Mouse (Mus musculus): ENCODE results near the gene Nid2.

The Nid2 gene

GRCm38 (mm10) chr14:19746232-19746631 lies 4.8 kb upstream of the Nid2 start:
- no peak for DNase-seq

DNA sequence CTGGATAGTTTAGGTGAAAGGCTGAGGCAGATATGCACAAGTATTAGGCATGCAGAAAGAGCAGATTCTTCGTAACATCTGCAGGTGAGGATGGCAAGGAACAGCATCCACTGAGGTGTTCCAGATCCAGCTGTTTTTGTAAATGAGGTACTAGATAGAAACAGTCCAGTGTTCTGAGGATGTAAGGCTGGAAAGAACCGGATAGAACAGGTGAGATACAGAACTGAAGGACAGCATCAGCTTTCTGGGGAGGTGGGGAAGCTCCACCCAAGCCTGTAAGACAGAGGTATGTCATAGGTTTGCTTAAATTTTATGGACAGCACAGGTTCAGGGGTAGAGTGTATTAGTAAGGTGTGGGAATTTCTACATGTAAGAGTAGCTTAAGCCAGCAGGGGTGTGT lies 4.3 kb upstream of the Nid2 start:
- DNase-seq = no peak

DNA sequence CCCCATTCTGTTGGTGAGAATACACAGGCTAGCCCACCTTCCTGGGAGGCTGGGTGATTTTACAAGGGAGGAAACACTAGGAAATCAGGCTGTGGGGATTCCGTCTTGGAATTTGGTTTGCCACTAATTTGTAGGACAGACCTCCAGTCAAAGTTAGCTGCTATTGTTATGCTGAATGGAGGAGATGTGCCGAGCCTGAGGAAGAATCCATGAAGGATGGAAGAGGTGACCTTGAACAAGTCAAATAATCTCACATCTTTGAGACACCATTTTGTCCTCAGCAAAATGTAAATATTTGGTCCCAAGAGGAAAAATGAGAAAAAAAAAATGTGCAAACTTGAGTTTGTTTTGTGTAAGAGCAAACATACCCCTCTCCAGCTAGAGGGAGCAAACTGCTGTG lies 1.3 kb upstream of the Nid2 start:
- no peak for DNase-seq

DNA sequence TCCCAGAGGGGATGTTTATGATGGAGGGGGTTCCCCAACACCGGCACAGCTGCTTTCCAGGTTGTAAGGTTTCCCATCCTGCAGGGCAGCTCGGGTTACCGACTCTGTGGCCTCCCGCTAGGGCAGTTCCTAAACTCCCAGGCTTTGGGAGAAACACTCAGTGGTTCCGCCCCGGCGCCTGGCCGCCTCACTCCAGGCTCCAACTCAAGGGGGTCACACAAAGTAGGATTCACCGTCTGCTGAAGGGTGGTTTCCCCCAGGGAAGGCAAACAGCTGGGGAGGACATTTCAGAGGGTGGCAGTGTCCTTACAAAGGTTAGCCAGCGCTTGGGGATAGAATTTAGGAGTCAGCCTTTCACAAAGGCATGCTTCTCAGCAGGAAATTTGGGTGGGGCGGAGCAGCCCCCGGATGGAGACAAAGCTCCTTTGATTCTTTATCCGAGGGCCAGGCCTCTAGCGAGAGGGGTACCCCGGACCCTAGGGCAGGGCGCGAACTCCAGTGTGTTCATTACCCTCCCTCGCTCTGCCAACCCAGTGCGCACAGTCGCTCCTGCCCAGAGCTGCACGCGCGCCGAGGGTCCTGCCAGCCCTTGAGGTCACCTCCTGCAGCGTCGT lies 547 bp upstream of the Nid2 start:
- no peak for DNase-seq

GRCm38 (mm10) chr14:19752276-19752675 lies 1.2 kb downstream of the Nid2 start:
- no peak for DNase-seq

DNA sequence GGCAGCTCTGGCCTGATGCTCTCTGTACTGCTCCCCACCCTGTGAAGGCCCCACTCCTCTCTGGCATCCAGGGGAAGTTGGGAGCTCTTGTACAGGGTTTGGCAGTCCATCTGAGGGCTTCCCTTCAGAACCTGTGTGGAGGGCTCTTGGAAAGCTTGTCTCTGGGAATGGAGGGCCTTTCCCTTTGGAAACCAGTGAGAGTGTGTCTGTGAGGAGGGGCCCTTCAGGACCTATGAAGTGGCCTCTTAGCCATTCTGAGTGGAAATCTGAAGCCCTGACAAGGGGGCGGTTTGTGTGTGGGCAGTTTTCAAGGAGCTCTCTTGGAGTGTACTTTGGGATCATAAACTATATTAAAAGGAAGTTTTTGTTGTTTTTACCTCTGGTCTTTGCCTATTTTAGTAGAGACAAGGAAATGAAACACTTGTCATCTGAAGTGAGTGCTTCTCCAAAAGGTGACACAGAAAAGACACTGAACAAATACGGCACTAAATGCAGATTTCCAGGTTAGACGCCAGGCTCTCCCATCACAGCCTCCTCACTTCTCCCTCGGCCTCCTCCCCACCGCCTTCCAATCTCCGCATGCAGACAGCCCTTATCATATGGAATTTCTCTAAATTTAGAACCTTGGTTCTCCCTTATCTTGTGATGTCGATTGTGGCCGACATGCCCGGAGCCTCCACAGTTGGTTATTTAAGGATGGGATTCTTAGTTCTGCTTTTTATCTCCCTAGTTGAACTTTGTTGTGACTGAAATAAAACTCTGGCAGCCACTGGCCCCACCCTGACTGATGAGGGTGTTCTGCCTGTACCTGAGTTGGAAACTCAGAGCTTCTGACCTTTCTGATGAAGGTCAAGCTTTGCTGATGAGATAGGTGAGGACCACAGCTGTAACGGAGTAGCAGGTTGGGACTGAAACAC lies 8.5 kb downstream of the Nid2 start:
- no peak for DNase-seq

DNA sequence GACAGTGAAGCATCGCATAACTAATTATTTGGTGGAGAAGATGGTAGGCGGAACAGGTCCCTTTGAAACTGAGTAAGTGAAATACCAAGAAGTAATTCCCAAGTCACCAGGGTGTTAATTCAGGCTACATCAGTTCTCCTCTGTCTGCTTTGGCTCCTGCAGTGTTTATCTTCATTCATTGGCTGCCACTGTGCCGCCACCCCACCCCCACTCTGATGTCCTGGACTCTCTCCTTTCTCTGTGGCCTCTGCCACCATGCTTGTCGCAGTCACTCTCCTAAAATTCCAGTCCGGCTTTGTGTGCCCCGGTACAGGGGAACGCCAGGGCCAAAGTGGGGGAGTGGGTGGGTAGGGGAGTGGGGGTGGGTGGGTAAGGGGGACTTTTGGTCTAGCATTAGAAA lies 9.7 kb downstream of the Nid2 start:
- DNase-seq = no peak

GRCm38 (mm10) chr14:19762014-19762413 lies 10.9 kb downstream of the Nid2 start:
- DNase-seq = no peak

DNA sequence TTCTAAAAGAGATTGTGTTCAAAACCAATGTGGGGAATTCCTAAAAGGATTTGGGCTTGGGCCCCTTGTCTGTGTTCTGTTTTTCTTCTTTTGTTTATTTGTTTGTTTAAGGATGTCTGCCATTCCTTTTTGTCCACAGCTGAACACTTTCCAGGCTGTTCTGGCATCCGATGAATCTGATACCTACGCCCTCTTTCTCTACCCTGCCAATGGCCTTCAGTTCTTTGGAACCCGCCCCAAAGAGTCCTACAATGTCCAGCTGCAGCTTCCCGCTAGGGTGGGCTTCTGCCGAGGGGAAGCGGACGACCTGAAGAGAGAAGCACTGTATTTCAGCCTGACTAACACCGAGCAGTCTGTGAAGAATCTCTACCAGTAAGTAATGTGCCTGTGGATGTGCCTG lies 12.5 kb downstream of the Nid2 start:
- DNase-seq = no peak

GRCm38 (mm10) chr14:19764331-19764730 lies 13.3 kb downstream of the Nid2 start:
- no peak for DNase-seq

DNA sequence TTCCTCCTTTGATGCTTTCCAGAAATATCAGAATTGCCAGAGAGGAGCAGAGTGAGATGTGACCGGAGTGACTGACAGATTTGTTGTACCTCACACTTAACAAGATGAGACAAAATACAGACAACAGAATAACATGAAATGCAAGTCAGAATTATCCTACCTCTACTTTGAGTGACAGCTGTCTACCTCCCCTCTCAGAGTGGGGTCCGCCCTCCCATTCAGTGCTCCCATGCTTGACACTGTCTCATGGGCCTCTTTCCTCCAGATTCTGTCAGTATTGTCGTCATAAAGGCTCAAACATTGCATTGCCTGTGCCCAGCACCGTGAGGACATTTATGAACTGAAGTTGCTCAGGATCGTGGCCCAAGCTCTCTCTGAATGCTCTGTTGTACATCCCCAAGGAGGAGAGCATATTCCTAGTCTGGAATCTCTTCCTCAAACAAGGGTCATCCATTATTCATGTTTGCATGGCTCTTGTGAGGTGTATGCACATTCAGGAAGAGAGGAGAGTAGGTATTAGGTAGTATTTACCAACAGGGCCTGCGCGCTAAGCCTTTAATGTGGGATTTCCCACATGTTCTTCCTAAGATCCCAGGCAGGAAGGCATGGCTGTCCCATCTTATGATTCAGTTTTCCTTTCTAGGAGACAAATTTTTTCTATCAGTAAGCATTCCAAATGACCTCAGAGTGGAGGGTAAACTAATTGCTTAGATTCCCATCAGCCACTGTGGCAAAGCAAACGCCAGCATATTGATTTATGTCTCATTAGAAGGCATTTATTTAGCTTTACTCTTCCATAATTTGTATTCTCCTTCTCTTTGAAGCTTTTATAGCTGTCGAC lies 14.7 kb downstream of the Nid2 start:
- DNase-seq = no peak

DNA sequence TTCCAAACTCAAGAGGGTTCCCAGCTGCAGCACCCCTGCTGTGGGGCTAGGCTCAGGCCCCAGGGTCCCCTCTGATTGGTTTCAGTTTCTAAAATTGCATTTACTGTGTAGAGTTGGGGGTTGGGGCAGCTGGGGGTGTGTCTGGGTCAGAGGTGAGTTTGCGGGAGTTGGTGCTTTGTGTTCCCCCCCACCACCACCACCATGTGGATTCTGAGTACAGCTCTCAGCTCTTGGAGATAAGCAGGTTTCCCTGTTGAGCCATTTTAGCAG lies 15.2 kb downstream of the Nid2 start:
- no peak for DNase-seq

DNA sequence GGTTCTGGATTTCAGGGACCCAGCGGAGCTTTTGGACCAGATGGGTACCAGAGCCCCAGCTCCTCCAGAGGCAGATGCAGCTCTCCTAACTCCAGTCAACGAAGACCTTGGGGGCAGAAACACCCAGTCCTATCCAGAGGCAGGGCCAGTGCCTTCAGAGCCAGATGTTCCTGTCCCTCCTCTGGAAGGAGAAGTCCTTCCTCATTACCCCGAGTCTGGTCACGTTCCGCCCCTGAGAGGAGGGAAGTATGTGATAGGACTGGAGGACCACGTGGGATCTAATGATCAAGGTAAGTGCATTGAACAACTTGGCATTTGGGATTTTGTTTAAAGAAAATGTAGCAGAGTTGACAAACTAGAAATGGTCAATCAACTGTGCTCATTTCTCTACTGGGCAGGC lies 17.6 kb downstream of the Nid2 start:
- no peak for DNase-seq

DNA sequence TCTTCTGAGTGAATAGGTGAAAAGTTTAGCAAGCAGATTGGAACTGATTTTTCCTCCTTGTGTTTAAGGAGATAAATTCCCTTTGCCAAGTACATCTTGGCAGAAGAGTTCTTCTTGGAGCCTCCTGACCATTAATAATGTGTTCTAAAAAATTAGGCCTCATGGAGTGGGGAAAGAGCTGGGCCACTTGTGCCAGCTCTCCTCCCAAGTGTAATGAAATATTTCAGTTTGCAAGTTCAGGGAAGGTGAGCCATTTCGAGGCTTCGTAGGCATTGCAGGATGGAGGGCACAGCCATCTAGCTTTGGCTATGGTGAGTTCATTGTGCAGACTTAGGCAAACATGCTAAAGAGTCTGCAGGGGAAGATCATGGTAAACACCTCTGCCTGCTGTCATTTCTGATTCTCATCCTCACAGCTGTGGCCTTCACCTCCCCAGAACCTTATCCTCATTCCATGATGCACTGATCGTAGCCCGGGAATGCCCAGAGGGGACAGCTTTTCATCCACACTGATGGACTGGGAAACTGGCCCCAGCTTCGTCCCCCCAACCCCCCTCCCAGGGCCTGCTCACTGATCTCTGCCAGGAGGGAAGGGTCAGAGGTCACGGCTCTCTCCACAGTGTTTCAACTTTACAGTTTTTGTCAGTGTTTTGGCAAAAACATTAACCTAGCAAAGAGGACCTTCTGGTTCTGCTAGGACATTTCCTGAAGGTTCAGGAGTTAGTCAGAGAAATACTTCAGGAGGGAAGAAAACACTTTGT lies 18.6 kb downstream of the Nid2 start:
- no peak for DNase-seq

- DNase-seq = no peak
Observed at GRCm38 (mm10) chr14:19771173-19771572, 20.1 kb downstream of the Nid2 start.

GRCm38 (mm10) chr14:19774036-19774628 lies 23.1 kb downstream of the Nid2 start:
- DNase-seq = no peak

DNA sequence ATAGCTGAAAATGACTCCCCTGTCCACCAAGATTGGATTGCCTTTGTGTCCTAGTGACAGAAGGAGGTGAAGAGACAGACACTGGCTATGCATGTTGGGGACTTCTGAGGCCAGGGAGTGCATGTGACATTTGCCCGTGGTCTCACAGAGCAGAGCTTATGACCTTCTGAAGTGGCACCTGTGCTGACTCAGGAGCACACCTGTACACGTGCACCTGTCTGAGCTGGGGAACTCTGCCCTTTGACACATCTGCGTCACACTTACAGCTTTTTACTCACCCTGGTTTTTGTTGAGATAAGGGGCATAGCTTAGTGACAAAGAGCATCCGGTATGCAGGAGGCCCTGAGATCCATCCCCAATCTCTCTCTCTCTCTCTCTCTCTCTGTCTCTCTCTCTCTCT lies 24.4 kb downstream of the Nid2 start:
- DNase-seq = no peak

GRCm38 (mm10) chr14:19776179-19776578 lies 25.1 kb downstream of the Nid2 start:
- no peak for DNase-seq

DNA sequence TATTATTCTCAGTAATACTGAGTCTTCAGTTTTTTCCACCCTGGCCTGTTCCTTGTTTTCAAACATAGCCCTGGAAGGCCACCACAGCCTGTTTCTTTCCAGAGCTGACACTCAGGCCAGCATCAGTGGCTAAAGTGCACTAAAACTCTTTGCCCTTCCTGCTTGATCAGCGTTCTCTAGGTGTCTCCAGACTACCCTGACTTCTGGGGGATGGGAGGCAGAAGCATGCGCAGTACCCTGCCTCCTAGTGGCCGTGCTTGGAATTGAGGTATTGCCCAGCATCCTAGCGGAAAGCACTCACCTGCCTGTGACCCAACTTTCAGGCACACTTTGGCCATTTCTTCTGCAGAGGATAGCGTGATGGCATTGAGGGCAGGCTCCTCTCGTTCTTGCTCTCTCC lies 25.8 kb downstream of the Nid2 start:
- no peak for DNase-seq

- DNase-seq = no peak
Observed at GRCm38 (mm10) chr14:19777365-19777764, 26.3 kb downstream of the Nid2 start.

GRCm38 (mm10) chr14:19777945-19778344 lies 26.9 kb downstream of the Nid2 start:
- no peak for DNase-seq

DNA sequence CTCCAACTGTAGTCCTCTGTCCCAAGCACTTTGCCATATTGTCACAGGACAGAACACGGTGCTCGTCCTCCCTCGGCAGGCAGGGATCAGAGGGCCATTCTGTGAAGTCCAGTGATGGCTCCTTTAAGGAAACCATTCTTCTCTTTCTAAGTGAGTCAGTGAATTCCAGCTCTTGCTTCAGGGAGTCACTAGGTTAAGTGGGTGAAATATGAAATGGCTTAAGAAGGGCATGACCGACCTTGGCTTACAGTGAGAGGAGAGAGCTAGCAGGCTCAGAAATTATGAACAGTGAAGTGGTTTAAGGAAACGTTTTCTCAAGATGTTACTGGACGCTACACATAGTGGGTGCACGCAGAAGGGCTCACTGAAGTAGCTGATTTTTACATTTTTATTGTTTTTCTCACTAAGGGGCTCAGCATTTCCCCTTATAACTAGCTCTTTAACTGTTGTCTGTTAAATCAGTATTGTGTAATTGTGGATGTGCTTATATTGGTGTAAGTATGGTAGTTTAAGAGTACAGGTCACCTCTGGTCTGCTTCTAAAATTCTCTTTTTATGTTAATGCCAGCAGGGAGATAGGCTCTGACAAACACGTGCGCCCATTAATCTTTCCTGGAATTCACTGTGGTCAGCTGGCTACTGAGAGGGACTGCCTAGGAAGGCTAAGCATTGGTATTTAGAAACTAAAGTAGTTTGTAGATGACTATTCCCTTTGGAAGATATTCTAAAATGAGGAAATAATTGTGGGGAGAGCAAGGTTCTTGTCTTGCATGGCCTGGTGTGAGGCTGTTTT lies 34.9 kb downstream of the Nid2 start:
- DNase-seq = no peak

Data from layer of hippocampus, adult 9-11 months (tissue).